ENCODE assay signal across 11 mouse cellular contexts in genomic region chr9:40776459-40777248, GRCm38 (mm10). TPM values are rescaled to one million over a fixed set of nuclear protein-coding genes. Genes with fewer than 3 reads are reported as not detected.
A peak's percentile ranks its signal among the peaks of the same experiment; 100 is the strongest.
DNase-seq lines count a peak whose midpoint lies in the region; ATAC-seq and TF ChIP-seq lines count a peak whose summit lies in the region.
"Had no signal": no experiment of that assay in that cellular context is flagged by ENCODE, and none has a peak within 500 bp of the region (broad histone marks: within the 10 kb centered on the region; RNA-seq: fewer than 3 reads in every experiment).

No protein-coding gene starts in this region.

- ATAC-seq in intestine, postnatal 0 days, result peak; percentile 94
- peak; percentile 84 for ATAC-seq in lung, postnatal 0 days

- H3K4me2 ChIP-seq in intestine, postnatal 0 days (replicated peaks; ENCODE audit: low read depth), result 0 out of 2 replicates have a peak overlapping the region, but pooled peaks have one; percentile 18
- no peak overlapping the region for H3K4me2 ChIP-seq in lung, postnatal 0 days (replicated peaks; ENCODE audit: low read depth, low read length)
- H3K4me2 ChIP-seq: limb, embryonic 13.5 days had no signal

- peak; percentile 84 for TF ChIP-seq EP300 in lung, postnatal 0 days (IDR thresholded peaks at IDR 0.05)

- TF ChIP-seq CTCF in gastrocnemius, adult 2 months (IDR thresholded peaks at IDR 0.05), result no peak
- TF ChIP-seq CTCF in intestine, postnatal 0 days (IDR thresholded peaks at IDR 0.05; ENCODE audit: low read depth), result no peak
- TF ChIP-seq CTCF in lung, postnatal 0 days (IDR thresholded peaks at IDR 0.05), result no peak

- intact Hi-C loops in gastrocnemius, adult 2 months (cut with DNase I), result no loop called here

- H3K36me3 ChIP-seq in intestine, postnatal 0 days (ENCODE audit: control insufficient read depth, insufficient read depth), result peaks cover 5% of the 10 kb centered on the region; the same call in 1 of the 2 replicates
- H3K36me3 ChIP-seq in lung, postnatal 0 days (ENCODE audit: insufficient read depth, low read length), result no peaks in the 10 kb centered on the region

- H3K9me3 ChIP-seq in intestine, postnatal 0 days (ENCODE audit: control insufficient read depth), result no peaks in the 10 kb centered on the region
- no peaks in the 10 kb centered on the region for H3K9me3 ChIP-seq in lung, postnatal 0 days (ENCODE audit: low read length)
- H3K9me3 ChIP-seq: limb, embryonic 13.5 days had no signal

- DNase-seq in gastrocnemius, adult 2 months, result no peak
- DNase-seq in gastrocnemius, adult 8-10 months (ENCODE audit: low spot score in 2 of 2), result no peak
- peak; percentile 70 to 78 for DNase-seq in adrenal gland, postnatal 36 days
- DNase-seq in lung, postnatal 0 days (ENCODE audit: low spot score), result peak; percentile 82
- no peak for DNase-seq in right cerebral cortex, adult 18-20 months
- DNase-seq in retina, embryonic 14.5 days (ENCODE audit: low spot score), result no peak
- no peak for DNase-seq in ovary, postnatal 14 days (ENCODE audit: low spot score)
- DNase-seq: cerebellum, adult 9-11 months; right cerebral cortex, postnatal 4 days had no signal

- 0 out of 2 replicates have a peak, but pooled peaks cover 2% of the 10 kb centered on the region for H3K4me1 ChIP-seq in intestine, postnatal 0 days (replicated peaks; ENCODE audit: control insufficient read depth, insufficient read depth, low read length)
- H3K4me1 ChIP-seq in lung, postnatal 0 days (ENCODE audit: insufficient read depth, low read depth, low read length), result no peaks in the 10 kb centered on the region

- no peak overlapping the region for H3K9ac ChIP-seq in intestine, postnatal 0 days (ENCODE audit: low read depth, low read length)
- H3K9ac ChIP-seq in lung, postnatal 0 days (replicated peaks; ENCODE audit: low read depth), result no peak overlapping the region
- H3K9ac ChIP-seq: limb, embryonic 13.5 days had no signal

- H3K27ac ChIP-seq in gastrocnemius, adult 2 months, result peak overlapping the region; percentile 64; the same call in 1 of the 2 replicates
- peak overlapping the region; percentile 75 for H3K27ac ChIP-seq in intestine, postnatal 0 days (ENCODE audit: low read depth, low read length)
- no peak overlapping the region for H3K27ac ChIP-seq in lung, postnatal 0 days (ENCODE audit: low read length)
- H3K27ac ChIP-seq: limb, embryonic 13.5 days had no signal

- no peaks in the 10 kb centered on the region for H3K27me3 ChIP-seq in intestine, postnatal 0 days (replicated peaks; ENCODE audit: control insufficient read depth, insufficient read depth, low read length)
- H3K27me3 ChIP-seq in lung, postnatal 0 days (replicated peaks; ENCODE audit: insufficient read depth, low read length), result no peaks in the 10 kb centered on the region
- H3K27me3 ChIP-seq: limb, embryonic 13.5 days had no signal

- H3K4me3 ChIP-seq in gastrocnemius, adult 2 months, result no peak overlapping the region
- no peak overlapping the region for H3K4me3 ChIP-seq in intestine, postnatal 0 days (ENCODE audit: low read depth, low read length)
- no peak overlapping the region for H3K4me3 ChIP-seq in lung, postnatal 0 days (ENCODE audit: low read depth, low read length)
- H3K4me3 ChIP-seq: limb, embryonic 13.5 days had no signal

- 39% methylated on average over 11 of the region's 11 CpGs for WGBS in intestine, postnatal 0 days
- 31% methylated on average over 11 of the region's 11 CpGs for WGBS in lung, postnatal 0 days

RNA-seq across cellular contexts. Expression of gene Hspa8, which starts 24.1 kb away (rescaled TPM):
- total RNA-seq in gastrocnemius, adult 2 months (2021), result 1,000 to 10,000 TPM; 1,297 to 1,609 TPM
- total RNA-seq in gastrocnemius, adult 8-10 months (2022), result 1,000 to 10,000 TPM in 3 of 4 experiments, 100 to 1,000 TPM in 1; 996 to 1,351 (median 1,061) TPM
- total RNA-seq in adrenal gland, postnatal 36 days (2021), result 1,000 to 10,000 TPM; 1,561 to 3,265 TPM
- 1,042 and 1,135 TPM in 2 replicates for polyA plus RNA-seq in intestine, postnatal 0 days (2015; fragmentation: Nextera tagmentation; extraction: Ambion mirVana)
- polyA plus RNA-seq in lung, postnatal 0 days (2015; fragmentation: Nextera tagmentation; extraction: Ambion mirVana), result 956 and 1,427 TPM in 2 replicates

Comparison
In these comparisons a context has a peak if more than half of its experiments do, and no peak if none do; other contexts are left out.
1. DNase-seq: peak in adrenal gland, postnatal 36 days (2 of 2) and lung, postnatal 0 days (single experiment); none in gastrocnemius, adult 2 months (single experiment), gastrocnemius, adult 8-10 months (0 of 2), right cerebral cortex, adult 18-20 months (single experiment), retina, embryonic 14.5 days (single experiment) and ovary, postnatal 14 days (single experiment).